Mouse (Mus musculus) urinary bladder, postnatal 4 days (tissue): Measurements from ENCODE around the gene Arhgap15.

ENCODE experiments used
- DNase-seq, 2 experiments: peaks; one replicate each; pipeline ENCODE4 v3.0.0; 2021 to 2022; ENCODE audit warnings: low spot score in 2 of 2

The Arhgap15 gene

DNA sequence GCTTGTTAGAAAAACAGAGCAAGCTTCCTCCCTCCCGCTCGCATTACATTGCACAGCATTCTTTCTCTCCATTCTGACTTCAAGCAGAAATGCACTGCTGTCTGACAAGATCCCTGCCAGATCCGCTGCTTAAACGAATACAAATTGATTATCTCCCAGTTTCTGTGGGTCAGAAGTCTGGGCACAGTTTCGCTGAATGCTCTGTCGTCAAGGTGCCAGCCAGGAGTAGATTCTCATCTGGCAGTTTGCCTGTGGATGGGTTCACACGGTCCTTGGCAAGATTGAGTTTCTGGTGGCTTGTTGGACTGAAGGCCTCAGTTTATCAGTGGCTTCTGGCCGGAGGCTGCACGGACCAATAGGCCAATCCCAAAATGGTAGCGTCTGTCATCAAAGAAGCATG is 435.9 kb downstream of the Arhgap15 start:
- DNase-seq, result no peak

DNA sequence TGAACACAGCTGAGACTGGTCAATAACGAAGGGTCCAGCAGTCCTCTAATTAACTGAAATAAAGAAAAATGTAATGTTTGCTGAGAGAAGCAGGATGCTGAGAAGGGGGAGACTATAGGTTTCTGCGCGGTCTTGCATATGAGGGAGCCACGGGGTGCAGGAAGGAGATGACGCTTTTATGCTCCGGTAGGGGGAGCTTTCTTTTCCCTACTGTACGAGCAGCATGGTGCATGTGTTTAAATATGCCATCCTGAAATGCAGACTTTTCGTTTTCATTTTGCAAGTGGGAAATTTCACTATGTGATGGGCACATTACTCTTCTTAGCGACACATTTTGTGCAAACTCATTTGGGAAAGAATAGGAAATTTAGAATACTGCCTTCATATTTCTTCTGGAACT is 442.1 kb downstream of the Arhgap15 start:
- no peak for DNase-seq

DNA sequence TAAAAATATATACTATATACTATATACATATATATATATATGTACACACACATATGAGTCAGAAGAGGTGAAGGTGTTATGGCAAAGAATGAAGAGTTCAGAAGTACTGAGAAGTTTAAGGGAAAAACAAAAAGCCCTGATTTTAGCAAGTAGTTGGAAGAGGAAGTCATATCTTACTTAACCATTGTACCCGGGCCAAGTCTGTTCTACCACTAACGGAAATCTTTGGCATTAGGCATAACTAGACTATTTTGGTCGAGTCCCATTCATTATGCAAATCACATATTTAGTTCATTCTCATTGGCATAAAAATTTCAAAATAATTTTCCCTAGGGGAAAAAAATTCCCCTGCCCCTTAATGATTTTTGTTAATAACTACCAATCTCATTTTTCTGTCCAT is 443.4 kb downstream of the Arhgap15 start:
- DNase-seq, result no peak

DNA sequence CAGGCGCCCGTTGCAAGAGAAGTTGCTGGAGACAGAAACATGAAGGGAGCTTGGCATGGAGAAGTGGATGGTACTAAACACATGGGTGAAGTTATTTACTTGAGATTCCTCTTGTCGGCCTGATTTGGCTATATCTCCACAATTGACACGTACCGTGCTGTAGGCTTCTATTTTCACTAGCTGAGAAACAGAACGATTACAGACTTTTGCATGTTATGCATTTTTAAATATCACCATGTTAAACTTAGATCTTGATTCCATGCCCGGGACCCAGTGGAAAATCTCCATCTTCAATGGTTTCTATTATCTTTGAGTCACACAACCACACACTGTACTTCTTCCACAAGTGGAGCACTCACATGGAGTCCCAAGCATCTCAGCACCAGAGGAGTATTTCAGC is 466.9 kb downstream of the Arhgap15 start:
- no peak for DNase-seq

DNA sequence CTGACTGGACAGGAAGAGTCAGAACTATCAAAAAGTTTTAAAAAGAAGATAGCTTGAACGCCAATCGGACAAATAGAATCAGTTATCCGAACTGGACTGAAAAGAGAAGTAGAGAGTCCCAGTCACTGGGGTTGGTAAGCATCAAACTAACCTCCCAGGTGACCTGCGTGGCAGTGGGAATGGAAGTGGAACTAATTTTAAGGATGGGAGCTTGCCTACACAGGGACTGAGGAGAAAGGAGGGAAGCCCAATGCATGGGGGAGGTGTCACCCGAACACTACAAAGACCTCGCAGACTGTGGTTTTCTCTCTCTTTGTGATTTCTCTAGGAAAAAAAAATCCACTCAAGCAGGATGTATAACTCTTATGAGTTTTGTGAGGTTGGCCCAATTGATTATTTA is 469.2 kb downstream of the Arhgap15 start:
- DNase-seq, result no peak

DNA sequence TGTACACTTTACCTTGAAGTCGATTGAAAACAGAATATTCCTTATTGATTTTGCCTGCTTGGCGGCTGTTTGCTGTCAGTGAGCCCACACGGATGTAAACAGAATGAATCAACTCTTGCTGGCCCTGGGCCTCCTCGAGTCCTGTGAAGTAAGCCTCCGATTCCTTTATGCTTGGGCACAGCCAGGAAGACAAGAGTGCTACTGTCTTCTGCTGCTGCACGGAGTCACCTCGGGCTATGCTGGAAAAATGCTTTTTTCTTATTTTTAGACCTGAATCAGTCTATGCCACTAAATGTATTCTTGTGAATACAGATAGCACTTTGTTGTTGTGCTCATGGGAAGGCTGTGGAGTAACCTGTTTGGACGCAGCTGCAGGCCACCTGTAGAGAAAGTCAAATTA is 469.7 kb downstream of the Arhgap15 start:
- no peak for DNase-seq

DNA sequence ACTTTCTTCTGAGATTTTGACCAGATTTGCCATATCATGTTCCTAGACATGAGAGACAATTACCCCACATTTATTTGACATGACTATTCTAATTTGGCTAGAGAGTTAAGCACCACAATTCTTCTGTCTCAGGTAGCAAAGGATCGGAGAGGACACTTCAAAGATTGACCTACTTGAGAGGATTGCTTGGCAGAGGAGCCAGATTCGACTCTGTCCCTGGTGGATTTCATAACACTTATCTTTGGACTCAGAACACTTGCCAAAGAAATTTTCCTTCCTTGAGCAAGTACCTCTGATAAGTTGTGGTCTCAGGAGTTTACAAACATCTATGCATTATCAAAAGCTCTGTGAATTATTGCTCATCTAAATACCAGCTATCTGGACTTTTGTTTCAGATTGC is 473.1 kb downstream of the Arhgap15 start:
- no peak for DNase-seq

DNA sequence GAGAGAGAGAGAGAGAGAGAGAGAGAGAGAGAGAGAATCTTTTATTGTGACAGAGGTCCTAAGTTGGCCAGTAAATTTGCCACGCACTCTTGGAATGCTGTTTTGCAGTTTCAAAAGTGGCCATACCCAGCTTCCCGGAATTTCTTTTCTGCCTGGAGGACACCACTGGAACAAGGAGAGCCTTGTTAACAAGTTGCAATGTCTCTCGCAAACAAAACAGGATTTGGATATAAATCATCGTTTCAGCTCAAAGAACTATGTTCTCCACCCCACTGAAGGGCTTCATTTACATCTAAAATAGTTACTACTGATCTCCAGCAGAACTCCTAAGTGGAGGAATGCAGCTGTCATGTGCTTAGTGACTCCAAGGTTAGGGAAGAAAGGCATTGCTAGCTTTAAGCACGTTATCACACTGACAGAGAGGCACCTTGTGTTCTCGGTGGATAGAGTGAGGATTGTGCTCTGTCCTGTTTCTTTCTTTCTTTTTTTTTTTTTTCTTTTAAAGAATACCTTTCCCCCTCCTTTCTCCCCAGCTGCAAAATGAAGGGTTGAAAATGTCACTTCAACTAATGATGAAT is 473.6 kb downstream of the Arhgap15 start:
- DNase-seq, result no peak

DNA sequence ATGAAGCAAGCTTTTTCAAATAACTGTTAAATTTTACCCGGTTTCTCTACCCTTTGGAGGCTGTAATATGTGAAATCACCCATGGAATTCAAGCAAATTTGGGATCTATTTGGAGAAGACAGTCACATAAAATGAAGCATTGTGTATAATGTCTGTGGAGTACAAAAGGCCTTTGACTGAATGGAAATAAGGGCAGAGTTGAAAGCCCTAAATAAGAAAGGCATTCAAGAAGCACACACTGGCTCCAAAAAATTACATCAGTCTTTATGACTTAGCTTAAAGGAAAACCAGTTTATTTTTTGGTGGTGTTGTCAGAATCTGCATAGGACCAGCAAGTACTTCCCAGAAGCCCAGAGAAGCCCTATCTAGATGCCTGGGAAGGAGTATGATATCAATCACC is 486.2 kb downstream of the Arhgap15 start:
- no peak for DNase-seq

DNA sequence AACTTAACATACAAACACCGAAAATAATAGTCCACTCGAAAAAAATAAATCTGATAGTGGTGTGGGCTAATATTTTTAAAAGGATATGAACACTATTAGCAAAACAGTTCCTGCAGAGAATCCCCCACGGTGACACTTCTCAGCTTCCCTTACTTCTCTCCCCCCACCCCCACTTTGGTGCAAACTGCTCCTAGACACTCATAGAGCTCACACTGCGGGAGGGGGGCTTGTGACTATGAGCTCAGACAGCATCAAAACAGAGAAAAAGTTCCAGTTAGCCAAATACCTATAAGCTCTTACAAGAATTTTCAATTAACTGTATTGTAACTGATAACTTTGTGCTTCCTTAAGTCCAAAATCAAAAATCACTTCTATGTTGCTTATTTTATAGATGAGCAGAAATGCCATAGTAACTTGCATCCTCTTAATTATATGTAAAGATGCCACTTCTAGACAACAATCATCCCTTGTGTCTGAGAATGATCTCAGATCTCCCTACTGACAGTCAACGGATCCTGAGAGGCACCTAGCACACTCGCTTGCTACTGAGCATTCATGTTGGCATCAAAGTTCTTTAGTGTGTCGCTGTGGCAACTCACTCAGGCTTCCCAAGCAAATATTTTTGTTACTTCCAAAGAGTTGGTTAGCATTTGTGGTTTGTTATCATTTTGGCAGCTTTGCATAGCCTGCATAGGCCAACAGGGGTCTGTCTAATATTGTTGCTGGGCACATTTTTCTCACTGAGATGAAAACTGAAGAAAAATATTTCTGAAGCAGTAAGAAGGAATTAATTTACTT is 493.2 kb downstream of the Arhgap15 start:
- no peak for DNase-seq

DNA sequence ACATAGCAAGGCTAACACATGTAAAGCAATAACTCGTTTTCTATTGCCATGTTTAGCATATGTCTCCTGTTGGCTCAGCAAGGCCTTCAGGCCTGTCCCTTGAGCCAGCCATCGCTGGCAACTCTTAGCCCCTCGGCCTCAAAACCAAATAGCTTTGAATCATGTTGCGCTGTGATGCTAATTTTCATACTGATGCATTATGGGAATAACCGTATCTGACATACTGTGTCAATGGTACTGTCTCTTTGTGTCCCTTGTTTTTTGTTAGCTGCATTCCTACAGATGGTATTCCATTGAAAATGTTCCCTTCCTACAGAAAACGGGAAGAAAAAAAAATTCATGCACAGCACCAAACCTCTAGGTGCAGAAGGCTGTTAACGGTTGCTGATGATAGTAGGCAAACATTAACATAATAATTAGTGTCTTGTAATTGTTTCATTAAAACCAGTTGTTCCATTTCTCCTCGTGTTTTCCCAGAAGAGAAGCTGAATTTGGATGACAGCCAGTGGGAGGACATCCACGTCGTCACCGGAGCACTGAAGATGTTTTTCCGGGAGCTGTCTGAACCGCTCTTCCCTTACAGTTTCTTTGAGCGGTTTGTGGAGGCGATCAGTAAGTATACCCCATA is 494.1 kb downstream of the Arhgap15 start:
- DNase-seq, result no peak

DNA sequence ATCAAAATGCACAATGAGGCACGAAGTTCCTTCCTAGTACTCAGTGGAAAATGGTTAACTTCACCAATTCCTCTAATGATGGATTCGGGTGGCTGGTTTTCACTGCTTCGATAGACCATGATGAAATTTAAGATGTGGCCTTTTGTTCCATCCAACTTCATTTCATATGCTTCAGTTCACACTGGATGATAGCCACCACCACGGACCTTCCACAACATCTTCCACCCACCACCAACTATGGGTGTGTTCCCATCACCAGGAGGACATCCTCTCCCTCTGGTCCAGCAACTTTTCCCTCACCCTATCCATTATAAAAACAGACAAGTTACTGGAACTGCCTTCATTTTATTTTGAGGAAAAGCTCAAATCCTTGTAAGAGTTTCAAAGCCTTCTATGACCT is 506.7 kb downstream of the Arhgap15 start:
- DNase-seq, result no peak

DNA sequence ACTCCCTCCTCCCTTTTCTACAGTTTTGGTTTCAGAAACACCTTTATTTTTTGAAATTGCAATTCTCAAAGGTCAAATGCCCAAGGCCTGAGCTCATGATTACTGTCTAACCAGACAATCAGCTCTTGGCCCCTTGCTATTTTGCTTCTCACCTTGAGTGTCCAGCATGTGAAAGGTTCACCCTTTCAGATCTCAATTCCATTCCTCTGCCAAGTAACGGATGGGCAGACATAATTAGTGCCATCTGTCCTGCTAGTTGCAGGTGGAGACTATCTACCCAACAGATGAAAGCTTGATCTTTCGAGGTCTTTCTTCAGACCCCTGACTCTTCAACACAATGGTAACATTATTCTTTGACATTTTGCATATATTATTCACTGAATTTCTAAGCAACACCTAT is 509.3 kb downstream of the Arhgap15 start:
- DNase-seq, result no peak

DNA sequence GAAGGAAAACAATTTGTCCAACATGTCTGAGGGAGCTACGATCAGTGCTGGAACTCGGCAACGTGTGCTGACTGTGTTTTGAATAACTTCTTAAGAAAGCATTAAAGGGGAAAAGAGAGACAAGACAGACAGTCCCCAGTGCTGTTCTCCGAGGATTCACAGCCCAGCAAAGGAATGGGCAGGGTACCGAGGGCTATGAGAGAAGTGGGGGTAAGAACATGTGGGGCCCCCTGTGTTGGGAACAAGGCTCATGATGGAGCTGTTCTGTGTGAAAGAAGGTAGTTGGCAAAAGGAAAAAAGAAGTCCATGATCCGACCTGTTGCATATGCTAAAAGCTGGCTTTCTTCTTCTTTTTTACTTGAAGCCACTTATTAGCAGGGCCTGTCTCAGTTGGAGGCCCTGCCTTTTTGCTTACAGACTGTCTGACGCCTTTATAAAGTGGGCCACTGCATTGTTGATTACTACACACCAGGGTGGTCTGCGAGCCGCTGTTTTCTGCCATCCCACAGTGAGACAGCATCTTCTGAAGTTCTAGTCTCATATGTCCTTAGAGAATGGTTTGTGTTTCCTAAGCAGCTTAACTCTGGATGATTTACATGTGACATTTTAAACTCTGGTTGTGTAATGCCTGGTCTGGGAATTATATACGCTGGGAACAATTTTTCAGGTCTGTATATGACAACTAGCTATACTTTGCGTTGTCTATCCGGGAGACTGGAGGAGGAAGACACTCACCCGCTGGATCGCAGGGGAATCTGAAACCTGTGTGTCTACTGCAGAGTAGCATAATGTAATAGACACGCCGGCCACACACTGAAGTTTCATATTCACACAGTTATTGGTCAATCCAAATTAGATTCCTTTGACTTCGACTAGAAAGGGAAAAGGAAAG is 523.1 kb downstream of the Arhgap15 start:
- no peak for DNase-seq

DNA sequence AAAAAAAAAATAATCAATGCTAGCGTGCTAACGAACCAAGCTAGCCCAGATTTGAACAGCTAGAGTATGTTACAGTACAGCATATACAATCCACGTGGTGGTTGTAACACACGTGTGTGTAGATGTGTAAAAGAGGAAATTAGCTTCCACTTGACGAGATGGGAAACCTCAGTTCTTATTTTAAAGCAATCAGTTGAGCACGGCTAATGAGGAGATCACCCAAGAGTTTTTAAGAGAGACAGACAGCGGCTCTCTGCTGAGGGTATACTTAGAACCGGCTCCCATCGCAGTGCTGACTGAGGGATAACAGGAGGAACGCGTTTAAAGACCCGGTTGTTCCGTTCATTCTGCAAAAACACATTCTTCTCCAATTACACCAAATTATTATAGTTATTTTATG is 524.0 kb downstream of the Arhgap15 start:
- DNase-seq, result no peak

DNA sequence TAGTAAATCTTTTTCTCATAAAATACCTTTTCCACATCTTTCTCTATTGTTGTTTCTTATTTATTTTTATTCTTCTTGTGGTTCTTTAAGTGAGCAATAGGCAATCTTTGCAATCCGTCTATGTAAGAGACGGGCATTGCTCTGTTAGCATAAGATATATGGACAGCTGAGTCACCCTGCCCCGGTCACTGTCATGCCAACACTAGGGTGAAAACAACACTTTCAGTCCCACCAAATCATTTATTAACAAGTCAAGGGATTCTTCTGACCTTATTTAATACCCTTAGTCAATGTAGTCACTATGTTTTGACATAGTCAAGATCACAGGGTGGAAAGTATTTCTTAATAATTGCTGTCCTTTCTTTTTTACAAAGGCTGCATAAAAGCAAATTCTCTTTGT is 525.8 kb downstream of the Arhgap15 start:
- DNase-seq, result no peak

DNA sequence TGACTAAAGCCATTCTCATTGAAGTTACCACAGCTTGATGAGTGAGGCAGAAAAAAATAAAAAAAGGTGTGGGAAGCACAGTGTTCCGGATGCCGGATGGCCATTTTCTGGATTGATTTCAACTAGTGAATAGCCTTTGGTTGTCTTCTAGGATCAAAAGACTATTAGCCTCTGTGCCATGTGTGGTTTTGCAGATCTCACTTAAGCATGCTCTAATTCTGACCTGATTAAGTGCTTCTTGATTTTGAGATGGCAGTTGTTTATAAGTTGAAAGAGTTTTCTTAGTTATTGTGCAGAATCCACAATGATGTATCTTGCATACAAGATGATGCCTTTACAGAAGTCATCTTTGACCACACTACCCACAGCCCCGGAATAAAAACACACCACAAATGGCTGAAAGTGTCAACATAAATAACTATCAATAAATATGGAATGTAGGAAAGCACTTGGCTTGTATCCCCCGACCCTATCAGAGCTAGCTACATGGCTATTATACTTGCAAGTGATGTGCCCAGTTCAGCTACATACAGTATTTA is 537.6 kb downstream of the Arhgap15 start:
- no peak for DNase-seq

DNA sequence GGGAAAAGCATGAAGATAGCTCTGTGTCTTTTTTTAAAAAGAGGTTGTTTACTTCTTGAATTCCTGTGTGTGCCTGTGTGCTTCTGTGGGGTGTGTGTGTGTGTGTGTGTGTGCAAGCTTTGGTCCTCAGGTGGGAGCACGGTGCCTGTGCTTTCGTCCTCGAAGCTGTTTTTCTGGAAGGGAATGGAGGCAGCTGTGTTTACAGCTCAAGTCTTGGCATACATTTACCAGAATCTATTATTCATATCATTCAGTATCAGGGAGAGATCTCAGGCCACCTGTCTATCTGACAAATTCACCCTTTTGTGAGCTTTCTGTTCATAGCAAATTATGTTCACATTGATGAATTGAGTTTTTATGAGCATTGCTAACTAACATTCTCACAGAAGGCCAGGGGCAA is 550.5 kb downstream of the Arhgap15 start:
- DNase-seq, result no peak

DNA sequence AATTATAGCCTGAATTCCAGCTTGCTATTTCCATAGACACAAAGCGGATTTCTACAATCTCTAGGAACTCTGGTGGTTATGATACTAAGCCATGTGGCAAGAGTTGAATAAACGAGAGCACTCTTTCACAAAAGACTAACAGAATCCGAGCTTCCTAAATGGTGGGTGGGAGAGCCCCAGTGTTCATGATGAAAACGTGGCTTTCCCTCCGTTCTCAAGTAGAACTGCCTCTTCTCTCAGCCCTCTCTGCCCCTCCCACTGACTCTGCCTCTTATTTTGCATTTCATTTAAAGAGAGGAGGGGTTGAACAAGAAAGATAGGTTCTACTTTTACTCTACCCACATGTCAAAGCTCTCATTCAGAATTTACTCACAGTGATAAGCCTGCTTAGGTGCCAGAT is 551.3 kb downstream of the Arhgap15 start:
- DNase-seq, result no peak

DNA sequence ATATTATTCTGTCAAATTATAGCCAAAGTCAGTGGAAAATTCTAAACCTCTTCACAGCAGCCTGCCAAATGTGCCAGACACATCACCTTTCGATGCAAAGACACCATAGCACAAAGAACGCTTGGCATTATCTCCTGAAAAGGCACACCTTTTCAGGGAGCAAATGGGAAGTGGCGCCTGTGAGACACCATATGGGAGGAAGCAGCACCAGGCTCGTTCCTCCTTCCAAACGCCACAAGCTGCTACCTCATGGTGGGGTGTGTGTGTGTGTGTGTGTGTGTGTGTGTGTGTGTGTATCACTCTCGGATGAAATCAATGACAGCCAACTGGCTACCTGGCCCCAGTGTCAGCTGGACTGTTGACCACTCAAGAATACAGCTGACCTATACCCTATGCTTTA is 551.8 kb downstream of the Arhgap15 start:
- no peak for DNase-seq

DNA sequence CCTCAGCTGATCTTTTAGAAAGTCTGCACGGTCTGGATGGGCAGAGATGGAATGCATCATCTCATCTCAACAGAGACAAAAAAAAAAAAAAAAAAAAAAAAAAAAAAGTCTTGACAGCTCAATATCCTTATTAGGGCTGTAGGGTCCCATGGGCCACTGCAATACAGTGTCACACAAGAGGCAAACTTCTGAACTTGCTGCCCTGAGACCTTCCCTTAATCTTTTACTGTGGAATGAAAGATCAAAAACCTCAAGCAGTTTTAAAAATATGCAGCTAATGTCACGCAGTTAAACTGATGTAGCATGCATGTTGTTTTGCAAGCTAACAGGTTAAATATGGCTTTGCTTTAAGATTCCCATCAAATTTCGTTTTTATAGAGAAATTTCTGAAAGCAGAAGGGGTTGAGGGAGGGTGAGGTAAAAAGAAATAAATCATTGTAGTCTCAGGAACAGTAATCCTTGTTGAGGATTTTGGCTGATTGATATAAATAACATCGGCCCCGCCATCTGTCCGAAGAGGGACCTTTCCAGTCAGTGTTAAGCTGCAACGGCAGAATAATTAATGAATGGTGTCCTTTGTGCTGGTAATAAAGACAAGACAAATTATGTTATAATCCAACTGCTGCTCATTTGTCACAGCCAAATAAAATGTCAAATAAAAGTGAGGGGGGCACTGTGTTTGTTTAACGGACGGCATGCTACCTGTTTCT is 555.8 kb downstream of the Arhgap15 start:
- no peak for DNase-seq
